Mouse (Mus musculus): ENCODE data around the gene Iqsec1.

Gene Iqsec1

GRCm38 (mm10) chr6:90702837-90703735 lies 285.4 kb downstream of the Iqsec1 start:
- TF ChIP-seq GATA4 (IDR thresholded peaks at IDR 0.05; ENCODE audit: insufficient replicate concordance, low read length) = no peak

GRCm38 (mm10) chr6:90702197-90702596 lies 286.3 kb downstream of the Iqsec1 start:
- no peak; the same call in 1 of the 2 replicates for TF ChIP-seq GATA4 (IDR thresholded peaks at IDR 0.05; ENCODE audit: insufficient replicate concordance, low read length)

GRCm38 (mm10) chr6:90701391-90701790 lies 287.1 kb downstream of the Iqsec1 start:
- no peak for TF ChIP-seq GATA4 (IDR thresholded peaks at IDR 0.05; ENCODE audit: insufficient replicate concordance, low read length)

GRCm38 (mm10) chr6:90700737-90701136 lies 287.7 kb downstream of the Iqsec1 start:
- no peak for TF ChIP-seq GATA4 (IDR thresholded peaks at IDR 0.05; ENCODE audit: insufficient replicate concordance, low read length)

GRCm38 (mm10) chr6:90700068-90700467 lies 288.4 kb downstream of the Iqsec1 start:
- TF ChIP-seq GATA4 (IDR thresholded peaks at IDR 0.05; ENCODE audit: insufficient replicate concordance, low read length) = no peak

- no peak for TF ChIP-seq GATA4 (IDR thresholded peaks at IDR 0.05; ENCODE audit: insufficient replicate concordance, low read length)
These were observed 289.6 kb downstream of the Iqsec1 start for GRCm38 (mm10) chr6:90698843-90699242.

GRCm38 (mm10) chr6:90695754-90696153 lies 292.7 kb downstream of the Iqsec1 start:
- no peak for TF ChIP-seq GATA4 (IDR thresholded peaks at IDR 0.05; ENCODE audit: insufficient replicate concordance, low read length)

GRCm38 (mm10) chr6:90692404-90692803 lies 296.1 kb downstream of the Iqsec1 start:
- TF ChIP-seq GATA4 (IDR thresholded peaks at IDR 0.05; ENCODE audit: insufficient replicate concordance, low read length) = no peak

- no peak for TF ChIP-seq GATA4 (IDR thresholded peaks at IDR 0.05; ENCODE audit: insufficient replicate concordance, low read length)
These were observed 296.6 kb downstream of the Iqsec1 start for GRCm38 (mm10) chr6:90691935-90692334.

GRCm38 (mm10) chr6:90689500-90689899 lies 299.0 kb downstream of the Iqsec1 start:
- TF ChIP-seq GATA4 (IDR thresholded peaks at IDR 0.05; ENCODE audit: insufficient replicate concordance, low read length) = no peak

- no peak for TF ChIP-seq GATA4 (IDR thresholded peaks at IDR 0.05; ENCODE audit: insufficient replicate concordance, low read length)
These were observed 299.7 kb downstream of the Iqsec1 start for GRCm38 (mm10) chr6:90688742-90689141.

GRCm38 (mm10) chr6:90688003-90688402 lies 300.5 kb downstream of the Iqsec1 start:
- TF ChIP-seq GATA4 (IDR thresholded peaks at IDR 0.05; ENCODE audit: insufficient replicate concordance, low read length) = no peak

GRCm38 (mm10) chr6:90686812-90687211 lies 301.7 kb downstream of the Iqsec1 start:
- TF ChIP-seq GATA4 (IDR thresholded peaks at IDR 0.05; ENCODE audit: insufficient replicate concordance, low read length) = no peak

GRCm38 (mm10) chr6:90683831-90684532 lies 304.5 kb downstream of the Iqsec1 start:
- TF ChIP-seq GATA4 (IDR thresholded peaks at IDR 0.05; ENCODE audit: insufficient replicate concordance, low read length) = no peak

GRCm38 (mm10) chr6:90680401-90680800 lies 308.1 kb downstream of the Iqsec1 start:
- peak; percentile 45; the same call in 1 of the 2 replicates for TF ChIP-seq GATA4 (IDR thresholded peaks at IDR 0.05; ENCODE audit: insufficient replicate concordance, low read length)

- no peak for TF ChIP-seq GATA4 (IDR thresholded peaks at IDR 0.05; ENCODE audit: insufficient replicate concordance, low read length)
These were observed 309.7 kb downstream of the Iqsec1 start for GRCm38 (mm10) chr6:90678759-90679158.
